Mouse (Mus musculus): ENCODE measurements around the gene Cyp4v3.
"Not testable (repeated sequence)": the region's sequence is repeated elsewhere in the genome, so short reads cannot be mapped to it uniquely, and the experiment has no call there.

Gene Cyp4v3

GRCm38 (mm10) chr8:45332685-45333409 lies at the start of gene Cyp4v3:
Gene Cyp4v3, minus strand, starts transcription at chr8:45333216.
- DNase-seq (ENCODE audit: low read depth), result peak; percentile 85

GRCm38 (mm10) chr8:45381963-45382347 lies 48.9 kb upstream of the Cyp4v3 start, which contains the start of gene Fam149a:
Gene Fam149a, minus strand, starts transcription at chr8:45382291.
- DNase-seq (ENCODE audit: low read depth), result no peak

- no peak for DNase-seq (ENCODE audit: low read depth)
These were observed 48.3 kb upstream of the Cyp4v3 start for GRCm38 (mm10) chr8:45381075-45381962.

GRCm38 (mm10) chr8:45380598-45380997 lies 47.6 kb upstream of the Cyp4v3 start:
- no peak for DNase-seq (ENCODE audit: low read depth)

GRCm38 (mm10) chr8:45374071-45374470 lies 41.1 kb upstream of the Cyp4v3 start:
- no peak for DNase-seq (ENCODE audit: low read depth)

- no peak for DNase-seq (ENCODE audit: low read depth)
These were observed 34.1 kb upstream of the Cyp4v3 start for GRCm38 (mm10) chr8:45367154-45367553.

- DNase-seq (ENCODE audit: low read depth), result no peak
These were observed 30.2 kb upstream of the Cyp4v3 start for GRCm38 (mm10) chr8:45363220-45363619.

GRCm38 (mm10) chr8:45362323-45362722 lies 29.3 kb upstream of the Cyp4v3 start:
- peak; percentile 57 for DNase-seq (ENCODE audit: low read depth)

GRCm38 (mm10) chr8:45359091-45359605 lies 26.1 kb upstream of the Cyp4v3 start:
- peak; percentile 68 for DNase-seq (ENCODE audit: low read depth)

GRCm38 (mm10) chr8:45358132-45358918 lies 25.3 kb upstream of the Cyp4v3 start:
- DNase-seq (ENCODE audit: low read depth), result peak; percentile 79

GRCm38 (mm10) chr8:45355809-45356208 lies 22.8 kb upstream of the Cyp4v3 start:
- DNase-seq (ENCODE audit: low read depth), result no peak

GRCm38 (mm10) chr8:45345031-45345430 lies 12.0 kb upstream of the Cyp4v3 start:
- peak; percentile 87 for DNase-seq (ENCODE audit: low read depth)

- no peak for DNase-seq (ENCODE audit: low read depth)
These were observed 11.3 kb upstream of the Cyp4v3 start for GRCm38 (mm10) chr8:45344298-45344697.

- no peak for DNase-seq (ENCODE audit: low read depth)
These were observed 8.9 kb upstream of the Cyp4v3 start for GRCm38 (mm10) chr8:45341630-45342628.

- peak; percentile 70 for DNase-seq (ENCODE audit: low read depth)
These were observed 477 bp upstream of the Cyp4v3 start for GRCm38 (mm10) chr8:45333493-45333892.

GRCm38 (mm10) chr8:45330856-45331255 lies 2.2 kb downstream of the Cyp4v3 start:
- DNase-seq (ENCODE audit: low read depth), result no peak

- peak; percentile 40 for DNase-seq (ENCODE audit: low read depth)
These were observed 3.6 kb downstream of the Cyp4v3 start for GRCm38 (mm10) chr8:45329206-45329980.

GRCm38 (mm10) chr8:45327076-45327475 lies 5.9 kb downstream of the Cyp4v3 start:
- DNase-seq (ENCODE audit: low read depth), result not testable (repeated sequence)

- DNase-seq (ENCODE audit: low read depth), result no peak
These were observed 8.9 kb downstream of the Cyp4v3 start for GRCm38 (mm10) chr8:45324151-45324550.

- DNase-seq (ENCODE audit: low read depth), result no peak
These were observed 11.7 kb downstream of the Cyp4v3 start for GRCm38 (mm10) chr8:45321365-45321764.

Data from NIH3T3 (cell line).